ENCODE assay signal across 22 mouse cellular contexts in genomic region chr1:151549794-151550193, GRCm38 (mm10). TPM values are rescaled to one million over a fixed set of nuclear protein-coding genes. Genes with fewer than 3 reads are reported as not detected.
DNase-seq lines count a peak whose midpoint lies in the region; ATAC-seq and TF ChIP-seq lines count a peak whose summit lies in the region.
"Had no signal": no experiment of that assay in that cellular context is flagged by ENCODE, and none has a peak within 500 bp of the region (broad histone marks: within the 10 kb centered on the region; RNA-seq: fewer than 3 reads in every experiment).

No protein-coding gene starts in this region.

- WGBS in embryonic facial prominence, embryonic 11.5 days, result 54% methylated on average over 7 of the region's 7 CpGs
- WGBS in embryonic facial prominence, embryonic 10.5 days, result 70% methylated on average over 7 of the region's 7 CpGs
- 63% methylated on average over 7 of the region's 7 CpGs for WGBS in kidney, embryonic 15.5 days
- 39% methylated on average over 7 of the region's 7 CpGs for WGBS in limb, embryonic 14.5 days

- no peak overlapping the region for H3K4me2 ChIP-seq in embryonic facial prominence, embryonic 11.5 days (ENCODE audit: low read depth, low read length)
- H3K4me2 ChIP-seq in kidney, embryonic 15.5 days, result no peak overlapping the region
- no peak overlapping the region for H3K4me2 ChIP-seq in limb, embryonic 14.5 days (replicated peaks; ENCODE audit: low read depth, low read length, severe bottlenecking)
- H3K4me2 ChIP-seq: forebrain, embryonic 13.5 days; heart, embryonic 12.5 days; hindbrain, embryonic 14.5 days; lung, embryonic 15.5 days had no signal

- TF ChIP-seq POLR2A in limb, embryonic 14.5 days (IDR thresholded peaks at IDR 0.05; ENCODE audit: borderline replicate concordance, extremely low read depth, insufficient read depth, insufficient read length), result no peak

- no peaks in the 10 kb centered on the region for H3K27me3 ChIP-seq in embryonic facial prominence, embryonic 11.5 days (ENCODE audit: control insufficient read depth, insufficient read depth, low read length)
- H3K27me3 ChIP-seq in embryonic facial prominence, embryonic 10.5 days (replicated peaks; ENCODE audit: low read depth, poor library complexity, severe bottlenecking), result no peaks in the 10 kb centered on the region
- no peaks in the 10 kb centered on the region for H3K27me3 ChIP-seq in kidney, embryonic 15.5 days
- no peaks in the 10 kb centered on the region for H3K27me3 ChIP-seq in limb, embryonic 14.5 days (ENCODE audit: control insufficient read depth, insufficient read depth, low read length)
- H3K27me3 ChIP-seq: forebrain, embryonic 13.5 days; heart, embryonic 12.5 days; lung, embryonic 15.5 days had no signal

- H3K9me3 ChIP-seq in embryonic facial prominence, embryonic 11.5 days (replicated peaks; ENCODE audit: control insufficient read depth, low read length), result no peaks in the 10 kb centered on the region
- H3K9me3 ChIP-seq in embryonic facial prominence, embryonic 10.5 days, result no peaks in the 10 kb centered on the region
- no peaks in the 10 kb centered on the region for H3K9me3 ChIP-seq in kidney, embryonic 15.5 days (replicated peaks)
- H3K9me3 ChIP-seq in limb, embryonic 14.5 days (ENCODE audit: control insufficient read depth, low read length), result no peaks in the 10 kb centered on the region
- H3K9me3 ChIP-seq: forebrain, embryonic 13.5 days; heart, embryonic 12.5 days; lung, embryonic 15.5 days had no signal

- no peaks in the 10 kb centered on the region for H3K4me1 ChIP-seq in embryonic facial prominence, embryonic 11.5 days (ENCODE audit: control insufficient read depth, insufficient read depth, low read length)
- peaks cover 11% of the 10 kb centered on the region for H3K4me1 ChIP-seq in embryonic facial prominence, embryonic 10.5 days
- peaks cover 13% of the 10 kb centered on the region for H3K4me1 ChIP-seq in kidney, embryonic 15.5 days
- no peaks in the 10 kb centered on the region for H3K4me1 ChIP-seq in limb, embryonic 14.5 days (ENCODE audit: control insufficient read depth, insufficient read depth, low read length)
- H3K4me1 ChIP-seq: heart, embryonic 12.5 days; lung, embryonic 15.5 days had no signal

- no peak overlapping the region for H3K9ac ChIP-seq in embryonic facial prominence, embryonic 11.5 days (replicated peaks; ENCODE audit: low read length)
- no peak overlapping the region for H3K9ac ChIP-seq in kidney, embryonic 15.5 days
- H3K9ac ChIP-seq in limb, embryonic 14.5 days (ENCODE audit: low read depth, low read length, severe bottlenecking), result no peak overlapping the region
- H3K9ac ChIP-seq: forebrain, embryonic 13.5 days; heart, embryonic 12.5 days; hindbrain, embryonic 14.5 days; liver, embryonic 14.5 days; lung, embryonic 15.5 days had no signal

- peak; percentile 51 for DNase-seq in embryonic facial prominence, embryonic 11.5 days (ENCODE audit: low spot score)
- no peak for DNase-seq in embryonic facial prominence, embryonic 10.5 days (ENCODE audit: low spot score)
- DNase-seq in kidney, postnatal 36 days, result no peak
- peak; percentile 40 for DNase-seq in 3T3-L1 (ENCODE audit: low read depth, low spot score)
- DNase-seq in limb, embryonic 14.5 days (ENCODE audit: low spot score), result peak; percentile 82
- DNase-seq in frontal cortex, postnatal 10 days (ENCODE audit: low spot score in 2 of 2), result no peak
- DNase-seq: cerebellum, adult 2 months; cerebellum, postnatal 25 days; lung, postnatal 4 days; midbrain, embryonic 14.5 days; right cerebral cortex, postnatal 14 days; spleen, adult 18-20 months; thymus, postnatal 25 days had no signal

- no peak for ATAC-seq in embryonic facial prominence, embryonic 11.5 days (replicated peaks; ENCODE audit: insufficient number of reproducible peaks, low FRiP score, low TSS enrichment, low read depth)
- no peak for ATAC-seq in kidney, embryonic 15.5 days (replicated peaks; ENCODE audit: low FRiP score)
- no peak for ATAC-seq in limb, embryonic 14.5 days (ENCODE audit: low FRiP score, low read depth)
- ATAC-seq: forebrain, embryonic 13.5 days; inflammation-experienced regulatory T-cells, adult 6 months had no signal

- H3K27ac ChIP-seq in embryonic facial prominence, embryonic 11.5 days (replicated peaks; ENCODE audit: low read depth, low read length), result no peak overlapping the region
- H3K27ac ChIP-seq in embryonic facial prominence, embryonic 10.5 days (replicated peaks), result no peak overlapping the region
- H3K27ac ChIP-seq in kidney, embryonic 15.5 days, result peak overlapping the region; percentile 79
- H3K27ac ChIP-seq in limb, embryonic 14.5 days (replicated peaks; ENCODE audit: low read depth, low read length), result no peak overlapping the region
- H3K27ac ChIP-seq: forebrain, embryonic 13.5 days; hindbrain, embryonic 14.5 days; layer of hippocampus, adult 2 months; liver, embryonic 14.5 days; lung, embryonic 15.5 days had no signal

- no peak overlapping the region for H3K4me3 ChIP-seq in embryonic facial prominence, embryonic 11.5 days (ENCODE audit: low read depth, low read length)
- H3K4me3 ChIP-seq in embryonic facial prominence, embryonic 10.5 days, result no peak overlapping the region
- H3K4me3 ChIP-seq in kidney, embryonic 15.5 days (replicated peaks), result no peak overlapping the region
- H3K4me3 ChIP-seq in limb, embryonic 14.5 days (replicated peaks; ENCODE audit: low read length), result no peak overlapping the region
- H3K4me3 ChIP-seq: erythroblast, embryonic 14.5 days; forebrain, embryonic 13.5 days; heart, embryonic 12.5 days; layer of hippocampus, adult 2 months; lung, embryonic 15.5 days had no signal

- no peaks in the 10 kb centered on the region for H3K36me3 ChIP-seq in embryonic facial prominence, embryonic 11.5 days (replicated peaks; ENCODE audit: control insufficient read depth, insufficient read depth, low read depth, low read length)
- no peaks in the 10 kb centered on the region for H3K36me3 ChIP-seq in embryonic facial prominence, embryonic 10.5 days (replicated peaks)
- H3K36me3 ChIP-seq in kidney, embryonic 15.5 days, result no peaks in the 10 kb centered on the region
- no peaks in the 10 kb centered on the region for H3K36me3 ChIP-seq in limb, embryonic 14.5 days (ENCODE audit: control insufficient read depth, insufficient read depth, low read length)
- H3K36me3 ChIP-seq: heart, embryonic 12.5 days; lung, embryonic 15.5 days had no signal

RNA-seq across cellular contexts. Expression of gene Fam129a, which starts 21.2 kb away (rescaled TPM):
- 1.4 and 1.9 TPM in 2 replicates for polyA plus RNA-seq in embryonic facial prominence, embryonic 11.5 days (2014; fragmentation: Nextera tagmentation; extraction: Ambion mirVana)
- polyA plus RNA-seq in embryonic facial prominence, embryonic 10.5 days (2016; fragmentation: Nextera tagmentation; extraction: Ambion mirVana), result 0.53 and 1.00 TPM in 2 replicates
- polyA plus RNA-seq in kidney, embryonic 15.5 days (2015; fragmentation: Nextera tagmentation; extraction: Ambion mirVana), result 10.5 and 12.7 TPM in 2 replicates
- polyA plus RNA-seq in limb, embryonic 14.5 days (2012; rRNA removed), result 9.8 and 11.1 TPM in 2 replicates
- polyA plus RNA-seq in limb, embryonic 14.5 days (2014; fragmentation: Nextera tagmentation; extraction: Ambion mirVana), result 13.9 and 14.7 TPM in 2 replicates

RNA-seq across cellular contexts. Expression of gene Rnf2, which starts 49.0 kb away (rescaled TPM):
- polyA plus RNA-seq in embryonic facial prominence, embryonic 11.5 days (2014; fragmentation: Nextera tagmentation; extraction: Ambion mirVana), result 140 and 160 TPM in 2 replicates
- 115 TPM in 2 replicates for polyA plus RNA-seq in embryonic facial prominence, embryonic 10.5 days (2016; fragmentation: Nextera tagmentation; extraction: Ambion mirVana)
- polyA plus RNA-seq in kidney, embryonic 15.5 days (2015; fragmentation: Nextera tagmentation; extraction: Ambion mirVana), result 91.4 and 94.8 TPM in 2 replicates
- polyA plus RNA-seq in limb, embryonic 14.5 days (2012; rRNA removed), result 90.5 and 106 TPM in 2 replicates
- 108 and 109 TPM in 2 replicates for polyA plus RNA-seq in limb, embryonic 14.5 days (2014; fragmentation: Nextera tagmentation; extraction: Ambion mirVana)

Comparison
In these comparisons a context has a peak if more than half of its experiments do, and no peak if none do; other contexts are left out.
1. DNase-seq: peak in embryonic facial prominence, embryonic 11.5 days (single experiment), 3T3-L1 (single experiment) and limb, embryonic 14.5 days (single experiment); none in embryonic facial prominence, embryonic 10.5 days (single experiment), kidney, postnatal 36 days (0 of 2) and frontal cortex, postnatal 10 days (0 of 2).